Comparison of ENCODE assay signal across 15 mouse cellular contexts in genomic region chr14:60693666-60694065, GRCm38 (mm10). TPM values are rescaled to one million over a fixed set of nuclear protein-coding genes. Genes with fewer than 3 reads are reported as not detected.
DNase-seq lines count a peak whose midpoint lies in the region; ATAC-seq lines count a peak whose summit lies in the region.
"Had no signal": no experiment of that assay in that cellular context is flagged by ENCODE, and none has a peak within 500 bp of the region (broad histone marks: within the 10 kb centered on the region; RNA-seq: fewer than 3 reads in every experiment).

No protein-coding gene starts in this region.

- H3K36me3 ChIP-seq in intestine, embryonic 16.5 days (ENCODE audit: control insufficient read depth, insufficient read depth, low read length): no peaks in the 10 kb centered on the region
- no peaks in the 10 kb centered on the region for H3K36me3 ChIP-seq in intestine, embryonic 15.5 days
- no peaks in the 10 kb centered on the region for H3K36me3 ChIP-seq in midbrain, embryonic 15.5 days (replicated peaks)
- H3K36me3 ChIP-seq in midbrain, embryonic 11.5 days (ENCODE audit: control insufficient read depth, insufficient read depth, low read length): peaks cover 6% of the 10 kb centered on the region
- H3K36me3 ChIP-seq: heart, embryonic 15.5 days had no signal

- no peaks in the 10 kb centered on the region for H3K27me3 ChIP-seq in intestine, embryonic 16.5 days (replicated peaks; ENCODE audit: control insufficient read depth, insufficient read depth, low read length)
- no peaks in the 10 kb centered on the region for H3K27me3 ChIP-seq in intestine, embryonic 15.5 days (replicated peaks)
- H3K27me3 ChIP-seq in midbrain, embryonic 15.5 days (replicated peaks): no peaks in the 10 kb centered on the region
- no peaks in the 10 kb centered on the region for H3K27me3 ChIP-seq in midbrain, embryonic 11.5 days (ENCODE audit: control insufficient read depth, insufficient read depth, low read length)
- H3K27me3 ChIP-seq: hindbrain, embryonic 12.5 days; liver, embryonic 15.5 days had no signal

- ATAC-seq in intestine, embryonic 16.5 days: no peak
- ATAC-seq in intestine, embryonic 15.5 days: no peak
- no peak for ATAC-seq in midbrain, embryonic 15.5 days (replicated peaks)
- no peak for ATAC-seq in midbrain, embryonic 11.5 days (ENCODE audit: low FRiP score)

- peaks cover 8% of the 10 kb centered on the region for H3K4me1 ChIP-seq in intestine, embryonic 16.5 days (ENCODE audit: control insufficient read depth, insufficient read depth, low read length)
- peaks cover 9% of the 10 kb centered on the region; the same call in 1 of the 2 replicates for H3K4me1 ChIP-seq in intestine, embryonic 15.5 days (replicated peaks)
- peaks cover 16% of the 10 kb centered on the region for H3K4me1 ChIP-seq in midbrain, embryonic 15.5 days
- peaks cover 17% of the 10 kb centered on the region; the same call in 1 of the 2 replicates for H3K4me1 ChIP-seq in midbrain, embryonic 11.5 days (ENCODE audit: control insufficient read depth, insufficient read depth, low read length)
- H3K4me1 ChIP-seq: heart, embryonic 15.5 days had no signal

- H3K9ac ChIP-seq in intestine, embryonic 16.5 days (ENCODE audit: low read depth, low read length): no peak overlapping the region
- H3K9ac ChIP-seq in intestine, embryonic 15.5 days: no peak overlapping the region
- H3K9ac ChIP-seq in midbrain, embryonic 15.5 days: no peak overlapping the region
- no peak overlapping the region for H3K9ac ChIP-seq in midbrain, embryonic 11.5 days (ENCODE audit: low read length)
- H3K9ac ChIP-seq: heart, embryonic 15.5 days; hindbrain, embryonic 12.5 days; liver, embryonic 15.5 days had no signal

- peak overlapping the region; percentile 33; the same call in 1 of the 2 replicates for H3K27ac ChIP-seq in intestine, embryonic 16.5 days (ENCODE audit: low read length)
- no peak overlapping the region for H3K27ac ChIP-seq in intestine, embryonic 15.5 days
- H3K27ac ChIP-seq in midbrain, embryonic 15.5 days: peak overlapping the region; percentile 21
- H3K27ac ChIP-seq in midbrain, embryonic 11.5 days (ENCODE audit: low read depth, low read length): no peak overlapping the region
- H3K27ac ChIP-seq: heart, embryonic 15.5 days; liver, embryonic 15.5 days had no signal

- no peak overlapping the region for H3K4me2 ChIP-seq in intestine, embryonic 16.5 days (ENCODE audit: low read depth, low read length)
- no peak overlapping the region for H3K4me2 ChIP-seq in intestine, embryonic 15.5 days (replicated peaks)
- H3K4me2 ChIP-seq in midbrain, embryonic 15.5 days: no peak overlapping the region
- no peak overlapping the region for H3K4me2 ChIP-seq in midbrain, embryonic 11.5 days
- H3K4me2 ChIP-seq: heart, embryonic 15.5 days; hindbrain, embryonic 12.5 days; liver, embryonic 15.5 days had no signal

- intact Hi-C loops in left cerebral cortex, postnatal 10 days (cut with DNase I): loop anchor here (5.0 to 10.0 kb wide), 2 partner anchors 439 to 656 kb away; partner anchors contain the start of genes Gm49336 and Nupl1

- no peak overlapping the region for H3K4me3 ChIP-seq in intestine, embryonic 16.5 days (ENCODE audit: low read length)
- no peak overlapping the region for H3K4me3 ChIP-seq in intestine, embryonic 15.5 days (replicated peaks)
- no peak overlapping the region for H3K4me3 ChIP-seq in midbrain, embryonic 15.5 days
- no peak overlapping the region for H3K4me3 ChIP-seq in midbrain, embryonic 11.5 days (ENCODE audit: low read depth, low read length)
- H3K4me3 ChIP-seq: heart, embryonic 15.5 days; hindbrain, embryonic 12.5 days; liver, embryonic 15.5 days had no signal

- WGBS in intestine, embryonic 16.5 days: 62% methylated on average over 5 of the region's 5 CpGs
- WGBS in intestine, embryonic 15.5 days: 66% methylated on average over 5 of the region's 5 CpGs
- WGBS in midbrain, embryonic 15.5 days: 73% methylated on average over 5 of the region's 5 CpGs
- 86% methylated on average over 5 of the region's 5 CpGs for WGBS in midbrain, embryonic 11.5 days

- peak; percentile 66 for DNase-seq in adrenal gland, adult 2 months
- DNase-seq in adrenal gland, postnatal 4 days (ENCODE audit: low spot score in 2 of 2): no peak
- DNase-seq in midbrain, embryonic 11.5 days (ENCODE audit: low spot score, missing footprints): no peak
- no peak for DNase-seq in left cerebral cortex, postnatal 10 days (ENCODE audit: extremely low spot score in 1 of 2, low spot score in 2 of 2)
- no peak for DNase-seq in left cerebral cortex, adult 8-10 months (ENCODE audit: low spot score in 2 of 2)
- DNase-seq: cerebellum, adult 18-20 months; gastrocnemius, postnatal 25 days; left cerebral cortex, postnatal 4 days; lung, postnatal 4 days had no signal

- no peaks in the 10 kb centered on the region for H3K9me3 ChIP-seq in intestine, embryonic 16.5 days (ENCODE audit: control insufficient read depth, low read length)
- no peaks in the 10 kb centered on the region for H3K9me3 ChIP-seq in intestine, embryonic 15.5 days
- no peaks in the 10 kb centered on the region for H3K9me3 ChIP-seq in midbrain, embryonic 15.5 days
- no peaks in the 10 kb centered on the region for H3K9me3 ChIP-seq in midbrain, embryonic 11.5 days (ENCODE audit: control insufficient read depth, low read length)
- H3K9me3 ChIP-seq: heart, embryonic 15.5 days; hindbrain, embryonic 12.5 days; liver, embryonic 15.5 days had no signal

RNA-seq across cellular contexts. Expression of gene Spata13, which starts 59.9 kb away (rescaled TPM):
- 100 to 1,000 TPM; 144 to 151 TPM for total RNA-seq in adrenal gland, adult 2 months (2021)
- polyA plus RNA-seq in adrenal gland, adult 2 months (2012; rRNA removed): 35.2 and 41.9 TPM in 2 replicates
- 100 to 1,000 TPM; 140 to 145 TPM for total RNA-seq in adrenal gland, postnatal 4 days (2021)
- polyA plus RNA-seq in intestine, embryonic 16.5 days (2015; fragmentation: Nextera tagmentation; extraction: Ambion mirVana): 19.9 and 22.6 TPM in 2 replicates
- polyA plus RNA-seq in intestine, embryonic 15.5 days (2015; fragmentation: Nextera tagmentation; extraction: Ambion mirVana): 21.4 and 22.4 TPM in 2 replicates
- 20.7 and 21.7 TPM in 2 replicates for polyA plus RNA-seq in midbrain, embryonic 15.5 days (2015; fragmentation: Nextera tagmentation; extraction: Ambion mirVana)
- polyA plus RNA-seq in midbrain, embryonic 11.5 days (2014; fragmentation: Nextera tagmentation; extraction: Ambion mirVana): 61.0 and 66.0 TPM in 2 replicates
- total RNA-seq in left cerebral cortex, postnatal 10 days (2021): 10 to 100 TPM; 15.8 to 18.9 TPM
- 10 to 100 TPM; 28.4 to 33.8 (median 31.9) TPM for total RNA-seq in left cerebral cortex, adult 8-10 months (2022)

Comparison
In these comparisons a context has a peak if more than half of its experiments do, and no peak if none do; other contexts are left out.
1. H3K27ac ChIP-seq: peak in intestine, embryonic 16.5 days (single experiment) and midbrain, embryonic 15.5 days (single experiment); none in intestine, embryonic 15.5 days (single experiment) and midbrain, embryonic 11.5 days (single experiment).